Mouse (Mus musculus): ENCODE data around the gene Arid3c. TPM values are rescaled to one million over a fixed set of nuclear protein-coding genes. Genes with fewer than 3 reads are reported as not detected.

Arid3c gene
- polyA plus RNA-seq, 1 experiment from 2014 or later, result not detected

GRCm38 (mm10) chr4:41760911-41761310 is 30.0 kb upstream of the Arid3c start:
- Histone ChIP-seq H3K9me3 (no peaks in the 10 kb centered on the region), H3K27ac (peak overlapping the region; percentile 97), H3K4me2 (peak overlapping the region; percentile 91), H3K9ac (replicated peaks) (peak overlapping the region; percentile 71), H3K4me3 (replicated peaks) (peak overlapping the region; percentile 59), H3K36me3 (peaks cover 30% of the 10 kb centered on the region), H3K27me3 (no peaks in the 10 kb centered on the region), H3K4me1 (replicated peaks) (peaks cover 43% of the 10 kb centered on the region)
- WGBS, result 35% methylated on average over 4 of the region's 4 CpGs
- no peak; the same call in 1 of the 2 replicates for ATAC-seq (ENCODE audit: insufficient number of reproducible peaks, insufficient read depth, low FRiP score, low TSS enrichment, low read depth)

- Histone ChIP-seq H3K9ac (replicated peaks) (peak overlapping the region; percentile 71), H3K27me3 (no peaks in the 10 kb centered on the region), H3K4me1 (replicated peaks) (peaks cover 43% of the 10 kb centered on the region), H3K27ac (peak overlapping the region; percentile 97), H3K36me3 (peaks cover 26% of the 10 kb centered on the region), H3K4me2 (peak overlapping the region; percentile 91), H3K4me3 (replicated peaks) (peak overlapping the region; percentile 59), H3K9me3 (no peaks in the 10 kb centered on the region)
- peak; percentile 81 for ATAC-seq (ENCODE audit: insufficient number of reproducible peaks, insufficient read depth, low FRiP score, low TSS enrichment, low read depth)
- WGBS, result 0% methylated on average over 15 of the region's 15 CpGs
These were observed 29.4 kb upstream of the Arid3c start for GRCm38 (mm10) chr4:41760288-41760721.

GRCm38 (mm10) chr4:41759656-41760287 is 28.8 kb upstream of the Arid3c start:
- Histone ChIP-seq H3K27me3 (no peaks in the 10 kb centered on the region), H3K4me1 (replicated peaks) (peaks cover 46% of the 10 kb centered on the region), H3K9ac (replicated peaks) (peak overlapping the region; percentile 71; the same call in 1 of the 2 replicates), H3K9me3 (no peaks in the 10 kb centered on the region), H3K27ac (peak overlapping the region; percentile 97), H3K4me3 (replicated peaks) (peak overlapping the region; percentile 59), H3K4me2 (peak overlapping the region; percentile 91), H3K36me3 (peaks cover 26% of the 10 kb centered on the region)
- no peak for ATAC-seq (ENCODE audit: insufficient number of reproducible peaks, insufficient read depth, low FRiP score, low TSS enrichment, low read depth)
- WGBS, result 37% methylated on average over 6 of the region's 6 CpGs

- peak overlapping the region; percentile 97; the same call in 1 of the 2 replicates for H3K27ac ChIP-seq
- H3K27me3 ChIP-seq, result no peaks in the 10 kb centered on the region
- no peak for ATAC-seq (ENCODE audit: insufficient number of reproducible peaks, insufficient read depth, low FRiP score, low TSS enrichment, low read depth)
- no peaks in the 10 kb centered on the region for H3K9me3 ChIP-seq
- H3K36me3 ChIP-seq, result peaks cover 26% of the 10 kb centered on the region
- H3K4me1 ChIP-seq (replicated peaks), result peaks cover 48% of the 10 kb centered on the region
- 87% methylated on average over 9 of the region's 9 CpGs for WGBS
- no peak overlapping the region for H3K4me3 ChIP-seq (replicated peaks)
- no peak overlapping the region; the same call in 1 of the 2 replicates for H3K9ac ChIP-seq (replicated peaks)
- no peak overlapping the region for H3K4me2 ChIP-seq
These were observed 28.3 kb upstream of the Arid3c start for GRCm38 (mm10) chr4:41759206-41759605.

- 91% methylated on average over 4 of the region's 4 CpGs for WGBS
- no peak for ATAC-seq (ENCODE audit: insufficient number of reproducible peaks, insufficient read depth, low FRiP score, low TSS enrichment, low read depth)
- H3K4me1 ChIP-seq (replicated peaks), result peaks cover 45% of the 10 kb centered on the region
These were observed 27.8 kb upstream of the Arid3c start for GRCm38 (mm10) chr4:41758701-41759100.

GRCm38 (mm10) chr4:41758021-41758420 is 27.1 kb upstream of the Arid3c start:
- 66% methylated on average over 11 of the region's 11 CpGs for WGBS
- no peak for ATAC-seq (ENCODE audit: insufficient number of reproducible peaks, insufficient read depth, low FRiP score, low TSS enrichment, low read depth)
- Histone ChIP-seq H3K4me2 (no peak overlapping the region), H3K27me3 (no peaks in the 10 kb centered on the region), H3K9me3 (no peaks in the 10 kb centered on the region), H3K4me3 (replicated peaks) (no peak overlapping the region), H3K9ac (replicated peaks) (no peak overlapping the region), H3K27ac (no peak overlapping the region), H3K4me1 (replicated peaks) (peaks cover 40% of the 10 kb centered on the region), H3K36me3 (peaks cover 26% of the 10 kb centered on the region)

More at GRCm38 (mm10) chr4:41758701-41759100, 27.8 kb upstream of the Arid3c start:
- H3K36me3 ChIP-seq, result peaks cover 26% of the 10 kb centered on the region
- H3K9me3 ChIP-seq, result no peaks in the 10 kb centered on the region
- no peak overlapping the region for H3K4me3 ChIP-seq (replicated peaks)
- H3K4me2 ChIP-seq, result no peak overlapping the region
- H3K9ac ChIP-seq (replicated peaks), result no peak overlapping the region
- H3K27ac ChIP-seq, result no peak overlapping the region
- H3K27me3 ChIP-seq, result no peaks in the 10 kb centered on the region

- Histone ChIP-seq H3K9ac (replicated peaks) (no peak overlapping the region), H3K4me1 (replicated peaks) (peaks cover 36% of the 10 kb centered on the region), H3K4me3 (replicated peaks) (no peak overlapping the region), H3K4me2 (no peak overlapping the region), H3K36me3 (peaks cover 26% of the 10 kb centered on the region), H3K27ac (no peak overlapping the region), H3K27me3 (no peaks in the 10 kb centered on the region), H3K9me3 (no peaks in the 10 kb centered on the region)
- ATAC-seq (ENCODE audit: insufficient number of reproducible peaks, insufficient read depth, low FRiP score, low TSS enrichment, low read depth), result no peak
- 91% methylated on average over 13 of the region's 13 CpGs for WGBS
These were observed 26.4 kb upstream of the Arid3c start for GRCm38 (mm10) chr4:41757321-41757720.

GRCm38 (mm10) chr4:41756440-41756839 is 25.5 kb upstream of the Arid3c start:
- Histone ChIP-seq H3K27me3 (no peaks in the 10 kb centered on the region), H3K27ac (peak overlapping the region; percentile 89; the same call in 1 of the 2 replicates), H3K4me3 (replicated peaks) (peak overlapping the region; percentile 70), H3K9ac (replicated peaks) (peak overlapping the region; percentile 65; the same call in 1 of the 2 replicates), H3K4me2 (peak overlapping the region; percentile 86), H3K4me1 (replicated peaks) (peaks cover 27% of the 10 kb centered on the region), H3K36me3 (peaks cover 26% of the 10 kb centered on the region), H3K9me3 (no peaks in the 10 kb centered on the region)
- ATAC-seq (ENCODE audit: insufficient number of reproducible peaks, insufficient read depth, low FRiP score, low TSS enrichment, low read depth), result no peak
- WGBS, result 75% methylated on average over 8 of the region's 8 CpGs

GRCm38 (mm10) chr4:41755338-41756305 is 24.7 kb upstream of the Arid3c start, which contains the start of gene Sigmar1:
Sigmar1 (minus strand) TSS chr4:41756157.
- Histone ChIP-seq H3K4me3 (replicated peaks) (peak within 1 kb of the TSS; percentile 70), H3K9ac (replicated peaks) (peak within 1 kb of the TSS; percentile 65), H3K4me2 (peak within 1 kb of the TSS; percentile 86), H3K9me3 (no peaks in the 10 kb centered on the region), H3K36me3 (peaks cover 26% of the 10 kb centered on the region), H3K27ac (peak within 1 kb of the TSS; percentile 89), H3K27me3 (no peaks in the 10 kb centered on the region), H3K4me1 (replicated peaks) (peaks cover 19% of the 10 kb centered on the region)
- WGBS, result under 1% methylated on average over 57 of the region's 57 CpGs
- ATAC-seq (ENCODE audit: insufficient number of reproducible peaks, insufficient read depth, low FRiP score, low TSS enrichment, low read depth), result peak; percentile 48

- H3K27ac ChIP-seq, result peak within 1 kb of the TSS; percentile 89
- H3K9me3 ChIP-seq, result no peaks in the 10 kb centered on the region
- WGBS, result 12% methylated on average over 14 of the region's 14 CpGs
- H3K36me3 ChIP-seq, result peaks cover 26% of the 10 kb centered on the region
- peaks cover 16% of the 10 kb centered on the region for H3K4me1 ChIP-seq (replicated peaks)
- peak within 1 kb of the TSS; percentile 65 for H3K9ac ChIP-seq (replicated peaks)
- no peaks in the 10 kb centered on the region for H3K27me3 ChIP-seq
- peak within 1 kb of the TSS; percentile 70 for H3K4me3 ChIP-seq (replicated peaks)
- peak within 1 kb of the TSS; percentile 86 for H3K4me2 ChIP-seq
- ATAC-seq (ENCODE audit: insufficient number of reproducible peaks, insufficient read depth, low FRiP score, low TSS enrichment, low read depth), result peak; percentile 13; the same call in 1 of the 2 replicates
These were observed 23.9 kb upstream of the Arid3c start, which contains the start of gene Galt for GRCm38 (mm10) chr4:41754797-41755337. Galt (plus strand) TSS chr4:41755228.

All from limb, embryonic 12.5 days (tissue).